Mouse (Mus musculus) stomach, postnatal 0 days (tissue): ENCODE results near the gene Prkci.

Experiments
- CTCF ChIP-seq: IDR thresholded peaks from 2 replicates; pipeline ENCODE4 v1.5.1; 2016; ENCODE audit warnings: antibody characterized with exemption, low read depth, mild to moderate bottlenecking, moderate library complexity
- EP300 ChIP-seq: optimal IDR thresholded peaks from 2 replicates; pipeline ENCODE3; 2016; ENCODE audit warnings: antibody characterized with exemption

DNA sequence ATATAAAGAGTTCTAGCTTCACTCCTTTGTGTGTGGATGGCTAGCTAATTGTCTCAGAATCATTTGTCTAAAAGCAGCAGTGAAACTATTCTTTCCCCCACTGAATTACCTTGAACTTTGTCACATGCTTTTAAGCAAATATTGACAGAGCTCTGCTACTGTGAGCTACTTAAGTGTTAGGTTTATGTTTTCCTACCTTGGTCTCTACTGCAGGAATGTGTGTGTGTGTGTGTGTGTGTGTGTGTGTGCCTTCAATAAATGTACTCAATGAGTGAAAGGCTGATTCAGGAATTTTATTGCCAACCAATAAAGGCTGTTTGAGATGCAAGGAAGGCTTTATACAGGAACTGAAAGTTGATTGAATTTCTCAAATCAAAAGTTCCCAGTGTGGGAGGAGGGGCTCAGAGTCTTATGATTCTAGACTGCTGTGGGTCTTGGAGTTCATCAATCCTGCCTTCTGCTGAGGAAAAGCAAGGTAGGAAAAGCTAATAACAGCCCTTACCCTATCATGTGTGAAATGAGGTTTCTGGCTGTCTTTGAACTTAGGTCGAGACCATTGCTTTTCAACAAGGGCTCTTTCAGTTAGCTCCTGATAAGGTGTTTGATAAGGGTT is 18.4 kb upstream of the Prkci start:
- TF ChIP-seq CTCF (no peak), EP300 (no peak)
